Comparison of ENCODE assay signal across 9 mouse cellular contexts in genomic region chrX:104179257-104179656, GRCm38 (mm10). TPM values are rescaled to one million over a fixed set of nuclear protein-coding genes. Genes with fewer than 3 reads are reported as not detected.
A peak's percentile ranks its signal among the peaks of the same experiment; 100 is the strongest.
DNase-seq lines count a peak whose midpoint lies in the region; ATAC-seq lines count a peak whose summit lies in the region.
"Had no signal": no experiment of that assay in that cellular context is flagged by ENCODE, and none has a peak within 500 bp of the region (broad histone marks: within the 10 kb centered on the region; RNA-seq: fewer than 3 reads in every experiment).

No protein-coding gene starts in this region.

- WGBS in forebrain, embryonic 11.5 days, result 34% methylated on average over 2 of the region's 2 CpGs
- WGBS in forebrain, embryonic 10.5 days, result 39% methylated on average over 2 of the region's 2 CpGs
- WGBS in midbrain, embryonic 11.5 days, result 21% methylated on average over 2 of the region's 2 CpGs
- WGBS in midbrain, embryonic 15.5 days, result 25% methylated on average over 2 of the region's 2 CpGs

- ATAC-seq in forebrain, embryonic 11.5 days (replicated peaks; ENCODE audit: low FRiP score), result no peak
- ATAC-seq in midbrain, embryonic 11.5 days (ENCODE audit: low FRiP score), result no peak
- ATAC-seq in midbrain, embryonic 15.5 days (replicated peaks), result no peak

- intact Hi-C loops in left cerebral cortex, postnatal 4 days (cut with DNase I), result no loop called here

- H3K9ac ChIP-seq in forebrain, embryonic 11.5 days (ENCODE audit: low read length), result no peak overlapping the region
- no peak overlapping the region for H3K9ac ChIP-seq in midbrain, embryonic 11.5 days (ENCODE audit: low read length)
- H3K9ac ChIP-seq in midbrain, embryonic 15.5 days, result no peak overlapping the region

- H3K9me3 ChIP-seq in forebrain, embryonic 11.5 days (ENCODE audit: control insufficient read depth, low read length), result no peaks in the 10 kb centered on the region
- H3K9me3 ChIP-seq in forebrain, embryonic 10.5 days, result no peaks in the 10 kb centered on the region
- H3K9me3 ChIP-seq in midbrain, embryonic 11.5 days (ENCODE audit: control insufficient read depth, low read length), result no peaks in the 10 kb centered on the region
- no peaks in the 10 kb centered on the region for H3K9me3 ChIP-seq in midbrain, embryonic 15.5 days

- no peaks in the 10 kb centered on the region for H3K36me3 ChIP-seq in forebrain, embryonic 11.5 days (ENCODE audit: control insufficient read depth, insufficient read depth, low read length)
- H3K36me3 ChIP-seq in forebrain, embryonic 10.5 days (replicated peaks), result no peaks in the 10 kb centered on the region
- H3K36me3 ChIP-seq in midbrain, embryonic 11.5 days (ENCODE audit: control insufficient read depth, insufficient read depth, low read length), result no peaks in the 10 kb centered on the region
- H3K36me3 ChIP-seq in midbrain, embryonic 15.5 days (replicated peaks), result no peaks in the 10 kb centered on the region
- no peaks in the 10 kb centered on the region for H3K36me3 ChIP-seq in splenic B cell, adult 2 months (ENCODE audit: control insufficient read depth, insufficient read depth, low read length, poor library complexity, severe bottlenecking)

- H3K4me3 ChIP-seq in forebrain, embryonic 11.5 days (ENCODE audit: low read depth, low read length), result no peak overlapping the region
- H3K4me3 ChIP-seq in forebrain, embryonic 10.5 days, result no peak overlapping the region
- no peak overlapping the region for H3K4me3 ChIP-seq in midbrain, embryonic 11.5 days (ENCODE audit: low read depth, low read length)
- no peak overlapping the region for H3K4me3 ChIP-seq in midbrain, embryonic 15.5 days

- peaks cover 2% of the 10 kb centered on the region for H3K27me3 ChIP-seq in forebrain, embryonic 11.5 days (ENCODE audit: control insufficient read depth, insufficient read depth, low read length)
- peaks cover 47% of the 10 kb centered on the region for H3K27me3 ChIP-seq in forebrain, embryonic 10.5 days (ENCODE audit: poor library complexity, severe bottlenecking)
- no peaks in the 10 kb centered on the region; the same call in 1 of the 2 replicates for H3K27me3 ChIP-seq in midbrain, embryonic 11.5 days (ENCODE audit: control insufficient read depth, insufficient read depth, low read length)
- no peaks in the 10 kb centered on the region for H3K27me3 ChIP-seq in midbrain, embryonic 15.5 days (replicated peaks)
- no peaks in the 10 kb centered on the region for H3K27me3 ChIP-seq in splenic B cell, adult 2 months (ENCODE audit: control insufficient read depth, insufficient read depth, low read length, poor library complexity, severe bottlenecking)

- DNase-seq in forebrain, embryonic 11.5 days (ENCODE audit: low spot score), result peak; percentile 53
- DNase-seq in forebrain, embryonic 10.5 days (ENCODE audit: extremely low spot score, low spot score), result no peak
- DNase-seq in midbrain, embryonic 11.5 days (ENCODE audit: low spot score, missing footprints), result peak; percentile 86
- peak; percentile 28 for DNase-seq in adrenal gland, postnatal 25 days
- DNase-seq in forelimb bud, embryonic 11.5 days (ENCODE audit: low read depth, low spot score), result peak; percentile 46
- peak; percentile 18 for DNase-seq in left cerebral cortex, postnatal 4 days
- peak; percentile 60 for DNase-seq in splenic B cell, adult 2 months (ENCODE audit: low read depth, low spot score)

- no peak overlapping the region for H3K4me2 ChIP-seq in forebrain, embryonic 11.5 days (ENCODE audit: low read depth, low read length, severe bottlenecking)
- no peak overlapping the region for H3K4me2 ChIP-seq in midbrain, embryonic 11.5 days
- no peak overlapping the region for H3K4me2 ChIP-seq in midbrain, embryonic 15.5 days

- H3K4me1 ChIP-seq in forebrain, embryonic 11.5 days (replicated peaks; ENCODE audit: control insufficient read depth, insufficient read depth, low read length), result no peaks in the 10 kb centered on the region
- no peaks in the 10 kb centered on the region for H3K4me1 ChIP-seq in forebrain, embryonic 10.5 days
- no peaks in the 10 kb centered on the region for H3K4me1 ChIP-seq in midbrain, embryonic 11.5 days (ENCODE audit: control insufficient read depth, insufficient read depth, low read length)
- H3K4me1 ChIP-seq in midbrain, embryonic 15.5 days, result no peaks in the 10 kb centered on the region

- H3K27ac ChIP-seq in forebrain, embryonic 11.5 days (ENCODE audit: low read depth, low read length), result no peak overlapping the region
- no peak overlapping the region for H3K27ac ChIP-seq in forebrain, embryonic 10.5 days
- no peak overlapping the region for H3K27ac ChIP-seq in midbrain, embryonic 11.5 days (ENCODE audit: low read depth, low read length)
- H3K27ac ChIP-seq in midbrain, embryonic 15.5 days, result no peak overlapping the region

RNA-seq across cellular contexts. Expression of gene Nexmif, which starts 21.7 kb away (rescaled TPM):
- 1.3 TPM in 2 replicates for polyA plus RNA-seq in forebrain, embryonic 11.5 days (2014; fragmentation: Nextera tagmentation; extraction: Ambion mirVana)
- 0.64 and 0.66 TPM in 2 replicates for polyA plus RNA-seq in forebrain, embryonic 10.5 days (2016; fragmentation: Nextera tagmentation; extraction: Ambion mirVana)
- 1.5 and 1.6 TPM in 2 replicates for polyA plus RNA-seq in midbrain, embryonic 11.5 days (2014; fragmentation: Nextera tagmentation; extraction: Ambion mirVana)
- polyA plus RNA-seq in midbrain, embryonic 15.5 days (2015; fragmentation: Nextera tagmentation; extraction: Ambion mirVana), result 20.1 and 20.9 TPM in 2 replicates
- 16.2 and 18.2 TPM in 2 replicates for total RNA-seq in adrenal gland, postnatal 25 days (2021)
- total RNA-seq in left cerebral cortex, postnatal 4 days (2021), result 10 to 100 TPM; 94.0 to 98.9 TPM
- total RNA-seq: gastrocnemius, postnatal 36 days had no signal
